In the genomic region with DNA sequence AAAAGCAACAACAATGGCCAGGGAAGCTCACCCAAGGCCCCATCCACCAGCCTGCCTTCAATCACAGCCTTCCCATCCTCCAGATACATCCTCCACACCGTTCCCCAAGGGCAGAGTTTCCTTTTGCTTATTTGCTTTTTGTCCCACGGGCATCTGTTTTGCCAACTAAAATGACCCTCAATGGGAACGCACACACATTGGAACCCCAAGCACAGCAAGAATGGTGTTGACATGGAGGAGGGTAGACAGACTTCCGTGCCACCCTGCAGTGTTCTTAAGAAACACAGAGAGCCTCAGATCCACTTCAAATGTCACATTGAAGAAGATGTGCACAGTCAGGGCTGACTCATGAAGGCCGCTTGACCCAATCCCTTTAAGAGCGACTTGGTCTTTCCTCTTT, we compare ENCODE assay signal across 21 mouse cellular contexts. TPM values are rescaled to one million over a fixed set of nuclear protein-coding genes. Genes with fewer than 3 reads are reported as not detected.
DNase-seq lines count a peak whose midpoint lies in the region; ATAC-seq and TF ChIP-seq lines count a peak whose summit lies in the region.
"Had no signal": no experiment of that assay in that cellular context is flagged by ENCODE, and none has a peak within 500 bp of the region (broad histone marks: within the 10 kb centered on the region; RNA-seq: fewer than 3 reads in every experiment).

No protein-coding gene starts in this region.

- no peak overlapping the region for H3K4me3 ChIP-seq in heart, embryonic 13.5 days
- no peak overlapping the region for H3K4me3 ChIP-seq in heart, postnatal 0 days (ENCODE audit: low read depth, low read length)
- H3K4me3 ChIP-seq in embryonic facial prominence, embryonic 13.5 days, result no peak overlapping the region
- H3K4me3 ChIP-seq: embryonic facial prominence, embryonic 15.5 days; erythroblast, embryonic 14.5 days; forebrain, embryonic 10.5 days; hindbrain, embryonic 12.5 days had no signal

- no peak for TF ChIP-seq CTCF in heart, postnatal 0 days (IDR thresholded peaks at IDR 0.05; ENCODE audit: low read depth)

- intact Hi-C loops in heart, postnatal 10 days (cut with DNase I), result no loop called here

- no peak overlapping the region for H3K4me2 ChIP-seq in heart, embryonic 13.5 days
- H3K4me2 ChIP-seq in heart, postnatal 0 days (ENCODE audit: low read depth, low read length), result no peak overlapping the region
- no peak overlapping the region for H3K4me2 ChIP-seq in embryonic facial prominence, embryonic 13.5 days
- H3K4me2 ChIP-seq: embryonic facial prominence, embryonic 15.5 days; hindbrain, embryonic 12.5 days had no signal

- no peaks in the 10 kb centered on the region for H3K27me3 ChIP-seq in heart, embryonic 13.5 days (replicated peaks)
- H3K27me3 ChIP-seq in heart, postnatal 0 days (ENCODE audit: control insufficient read depth, insufficient read depth, low read length), result no peaks in the 10 kb centered on the region
- H3K27me3 ChIP-seq in embryonic facial prominence, embryonic 13.5 days, result no peaks in the 10 kb centered on the region
- H3K27me3 ChIP-seq: embryonic facial prominence, embryonic 15.5 days had no signal

- H3K36me3 ChIP-seq in heart, embryonic 13.5 days, result 0 out of 2 replicates have a peak, but pooled peaks cover 6% of the 10 kb centered on the region
- no peaks in the 10 kb centered on the region for H3K36me3 ChIP-seq in heart, postnatal 0 days (replicated peaks; ENCODE audit: control insufficient read depth, insufficient read depth, low read length)
- peaks cover 13% of the 10 kb centered on the region; the same call in 1 of the 2 replicates for H3K36me3 ChIP-seq in embryonic facial prominence, embryonic 13.5 days
- H3K36me3 ChIP-seq: forebrain, embryonic 10.5 days; hindbrain, embryonic 12.5 days had no signal

- H3K27ac ChIP-seq in heart, embryonic 13.5 days (replicated peaks), result peak overlapping the region; percentile 67
- peak overlapping the region; percentile 46; the same call in 1 of the 2 replicates for H3K27ac ChIP-seq in heart, postnatal 0 days (ENCODE audit: low read depth)
- peak overlapping the region; percentile 5; the same call in 1 of the 2 replicates for H3K27ac ChIP-seq in embryonic facial prominence, embryonic 13.5 days
- H3K27ac ChIP-seq: embryonic facial prominence, embryonic 15.5 days; forebrain, embryonic 10.5 days; hindbrain, embryonic 12.5 days had no signal

- ATAC-seq in heart, embryonic 13.5 days (ENCODE audit: extremely low read depth, insufficient number of reproducible peaks, low FRiP score, low TSS enrichment), result no peak
- 0 out of 2 replicates have a peak, but pooled peaks have one; percentile 25 for ATAC-seq in heart, postnatal 0 days (ENCODE audit: insufficient read depth, low read depth)
- ATAC-seq in embryonic facial prominence, embryonic 13.5 days (ENCODE audit: insufficient number of reproducible peaks, insufficient read depth, low FRiP score, low TSS enrichment, low read depth), result no peak
- ATAC-seq: forebrain, embryonic 14.5 days; hindbrain, embryonic 16.5 days; inflammation-experienced regulatory T-cells, adult 6 months; intestine, postnatal 0 days had no signal

- TF ChIP-seq EP300 in heart, postnatal 0 days (IDR thresholded peaks at IDR 0.05; ENCODE audit: low read depth), result no peak

- H3K9ac ChIP-seq in heart, embryonic 13.5 days, result no peak overlapping the region
- H3K9ac ChIP-seq in heart, postnatal 0 days (replicated peaks; ENCODE audit: low read depth, low read length), result no peak overlapping the region
- H3K9ac ChIP-seq in embryonic facial prominence, embryonic 13.5 days, result no peak overlapping the region
- H3K9ac ChIP-seq: embryonic facial prominence, embryonic 15.5 days; hindbrain, embryonic 12.5 days had no signal

- H3K9me3 ChIP-seq in heart, embryonic 13.5 days, result no peaks in the 10 kb centered on the region
- no peaks in the 10 kb centered on the region for H3K9me3 ChIP-seq in heart, postnatal 0 days (replicated peaks; ENCODE audit: control insufficient read depth, low read length)
- no peaks in the 10 kb centered on the region for H3K9me3 ChIP-seq in embryonic facial prominence, embryonic 13.5 days
- H3K9me3 ChIP-seq: embryonic facial prominence, embryonic 15.5 days; forebrain, embryonic 10.5 days; hindbrain, embryonic 12.5 days had no signal

- 63% methylated on average over 6 of the region's 6 CpGs for WGBS in heart, embryonic 13.5 days
- WGBS in heart, postnatal 0 days, result 61% methylated on average over 6 of the region's 6 CpGs
- WGBS in embryonic facial prominence, embryonic 13.5 days, result 82% methylated on average over 6 of the region's 6 CpGs

- no peak for DNase-seq in heart, postnatal 10 days
- peak; percentile 33 for DNase-seq in heart, postnatal 0 days (ENCODE audit: low spot score)
- DNase-seq in heart, adult 9 months (ENCODE audit: low spot score in 2 of 2), result no peak
- no peak for DNase-seq in thymus, adult 18-20 months
- DNase-seq: adrenal gland, adult 2 months; adrenal gland, postnatal 25 days; cerebellum, adult 18-20 months; cerebellum, adult 9-11 months; cerebellum, postnatal 36 days; gastrocnemius, postnatal 10 days; kidney, adult 8-10 months had no signal

- H3K4me1 ChIP-seq in heart, embryonic 13.5 days, result peaks cover 35% of the 10 kb centered on the region
- H3K4me1 ChIP-seq in heart, postnatal 0 days (ENCODE audit: control insufficient read depth, insufficient read depth), result no peaks in the 10 kb centered on the region
- H3K4me1 ChIP-seq in embryonic facial prominence, embryonic 13.5 days, result peaks cover 45% of the 10 kb centered on the region

RNA-seq across cellular contexts. Expression of a gene that starts 8.6 kb away (rescaled TPM):
- polyA plus RNA-seq in heart, embryonic 13.5 days (2015; fragmentation: Nextera tagmentation; extraction: Ambion mirVana), result 37.4 and 38.4 TPM in 2 replicates
- total RNA-seq in heart, postnatal 10 days (2021), result 100 to 1,000 TPM; 192 to 206 TPM
- 536 and 674 TPM in 2 replicates for total RNA-seq in heart, postnatal 0 days (2014; rRNA removed; ENCODE audit: low replicate concordance)
- polyA plus RNA-seq in heart, postnatal 0 days (2015; fragmentation: Nextera tagmentation; extraction: Ambion mirVana), result 39.6 and 45.0 TPM in 2 replicates
- 71.9 and 84.0 TPM in 2 replicates for polyA plus RNA-seq in embryonic facial prominence, embryonic 13.5 days (2015; fragmentation: Nextera tagmentation; extraction: Ambion mirVana)
- polyA plus RNA-seq: erythroblast, embryonic 14.5 days had no signal

Comparison
In these comparisons a context has a peak if more than half of its experiments do, and no peak if none do; other contexts are left out.
1. H3K27ac ChIP-seq: peak in every context shown above with its lines; median percentile 67 in heart, embryonic 13.5 days; 46 in heart, postnatal 0 days; 5 in embryonic facial prominence, embryonic 13.5 days.